Mouse (Mus musculus): ENCODE results near the gene Mybpc3. TPM values are rescaled to one million over a fixed set of nuclear protein-coding genes. Genes with fewer than 3 reads are reported as not detected.

Gene Mybpc3
- polyA plus RNA-seq, 1 experiment from 2014 or later, result not detected

GRCm38 (mm10) chr2:91115578-91115970, 2.4 kb upstream of the Mybpc3 start:
- H3K27ac ChIP-seq (ENCODE audit: low read length), result no peak overlapping the region
- peak overlapping the region; percentile 54 for H3K4me3 ChIP-seq (ENCODE audit: low read length)
- peak overlapping the region; percentile 82 for H3K9ac ChIP-seq (ENCODE audit: low read depth, low read length)
- peak overlapping the region; percentile 96 for H3K4me2 ChIP-seq (ENCODE audit: low read depth, low read length)
- WGBS, result 38% methylated on average over 12 of the region's 12 CpGs
- no peaks in the 10 kb centered on the region for H3K9me3 ChIP-seq (ENCODE audit: control insufficient read depth, low read length)
- no peaks in the 10 kb centered on the region for H3K36me3 ChIP-seq (ENCODE audit: control insufficient read depth, insufficient read depth, low read length)
- ATAC-seq, result no peak
- H3K4me1 ChIP-seq (ENCODE audit: control insufficient read depth, insufficient read depth, low read length), result no peaks in the 10 kb centered on the region; the same call in 1 of the 2 replicates
- no peaks in the 10 kb centered on the region for H3K27me3 ChIP-seq (replicated peaks; ENCODE audit: control insufficient read depth, insufficient read depth, low read length)

- no peaks in the 10 kb centered on the region for H3K27me3 ChIP-seq (replicated peaks; ENCODE audit: control insufficient read depth, insufficient read depth, low read length)
- no peak for ATAC-seq
- no peaks in the 10 kb centered on the region; the same call in 1 of the 2 replicates for H3K4me1 ChIP-seq (ENCODE audit: control insufficient read depth, insufficient read depth, low read length)
- WGBS, result 80% methylated on average over 5 of the region's 5 CpGs
- H3K9ac ChIP-seq (ENCODE audit: low read depth, low read length), result no peak overlapping the region
- no peak overlapping the region for H3K4me2 ChIP-seq (ENCODE audit: low read depth, low read length)
- no peaks in the 10 kb centered on the region for H3K36me3 ChIP-seq (ENCODE audit: control insufficient read depth, insufficient read depth, low read length)
- H3K9me3 ChIP-seq (ENCODE audit: control insufficient read depth, low read length), result no peaks in the 10 kb centered on the region
- no peak overlapping the region for H3K4me3 ChIP-seq (ENCODE audit: low read length)
- H3K27ac ChIP-seq (ENCODE audit: low read length), result no peak overlapping the region
Observed at GRCm38 (mm10) chr2:91116842-91117241, 1.1 kb upstream of the Mybpc3 start.

DNA sequence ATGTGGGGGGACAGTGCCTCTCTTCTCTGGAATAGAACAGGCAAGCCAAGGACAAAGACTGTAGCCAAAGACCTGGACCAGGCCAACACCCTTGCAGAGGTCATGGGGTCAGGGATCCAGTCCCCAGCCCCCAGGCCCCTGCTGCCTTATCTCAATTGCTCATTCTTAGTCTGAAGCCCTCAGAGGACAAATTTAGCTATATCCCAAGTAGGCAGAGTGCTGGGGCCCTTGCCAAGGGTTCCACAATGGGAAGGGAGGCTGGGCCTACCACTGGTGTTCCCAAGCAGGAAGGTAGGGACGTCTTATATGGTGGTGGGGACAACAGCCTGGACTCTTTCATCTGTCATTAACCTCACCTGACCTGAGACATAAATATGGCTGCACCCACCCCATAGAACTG, 703 bp downstream of the Mybpc3 start:
- H3K9ac ChIP-seq (ENCODE audit: low read depth, low read length), result no peak overlapping the region
- ATAC-seq, result no peak
- no peak overlapping the region for H3K27ac ChIP-seq (ENCODE audit: low read length)
- H3K27me3 ChIP-seq (replicated peaks; ENCODE audit: control insufficient read depth, insufficient read depth, low read length), result no peaks in the 10 kb centered on the region
- H3K4me2 ChIP-seq (ENCODE audit: low read depth, low read length), result no peak overlapping the region
- no peaks in the 10 kb centered on the region for H3K4me1 ChIP-seq (ENCODE audit: control insufficient read depth, insufficient read depth, low read length)
- 56% methylated on average over 1 of the region's 1 CpGs for WGBS
- no peak overlapping the region for H3K4me3 ChIP-seq (ENCODE audit: low read length)
- H3K9me3 ChIP-seq (ENCODE audit: control insufficient read depth, low read length), result no peaks in the 10 kb centered on the region
- H3K36me3 ChIP-seq (ENCODE audit: control insufficient read depth, insufficient read depth, low read length), result no peaks in the 10 kb centered on the region

DNA sequence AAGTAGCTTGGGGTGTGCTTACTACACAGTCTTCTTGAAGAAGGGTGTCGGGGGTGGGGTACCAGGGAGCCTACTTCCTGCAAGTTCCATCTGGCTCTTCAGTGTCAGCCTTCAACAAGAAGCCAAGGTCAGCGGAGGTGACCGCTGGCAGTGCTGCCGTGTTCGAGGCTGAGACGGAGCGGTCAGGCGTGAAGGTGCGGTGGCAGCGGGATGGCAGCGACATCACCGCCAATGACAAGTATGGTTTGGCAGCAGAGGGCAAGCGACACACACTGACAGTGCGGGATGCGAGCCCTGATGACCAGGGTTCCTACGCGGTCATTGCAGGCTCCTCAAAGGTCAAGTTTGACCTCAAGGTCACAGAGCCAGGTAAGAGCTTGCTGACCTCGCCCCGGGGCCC, 1.1 kb downstream of the Mybpc3 start:
- H3K4me3 ChIP-seq (ENCODE audit: low read length), result no peak overlapping the region
- 89% methylated on average over 19 of the region's 19 CpGs for WGBS
- H3K9me3 ChIP-seq (ENCODE audit: control insufficient read depth, low read length), result no peaks in the 10 kb centered on the region
- H3K27me3 ChIP-seq (replicated peaks; ENCODE audit: control insufficient read depth, insufficient read depth, low read length), result no peaks in the 10 kb centered on the region
- no peak overlapping the region for H3K4me2 ChIP-seq (ENCODE audit: low read depth, low read length)
- no peaks in the 10 kb centered on the region for H3K4me1 ChIP-seq (ENCODE audit: control insufficient read depth, insufficient read depth, low read length)
- H3K27ac ChIP-seq (ENCODE audit: low read length), result no peak overlapping the region
- H3K9ac ChIP-seq (ENCODE audit: low read depth, low read length), result no peak overlapping the region
- ATAC-seq, result no peak
- H3K36me3 ChIP-seq (ENCODE audit: control insufficient read depth, insufficient read depth, low read length), result no peaks in the 10 kb centered on the region

GRCm38 (mm10) chr2:91119551-91119950, 1.6 kb downstream of the Mybpc3 start:
- ATAC-seq, result no peak
- H3K9me3 ChIP-seq (ENCODE audit: control insufficient read depth, low read length), result no peaks in the 10 kb centered on the region
- 80% methylated on average over 6 of the region's 6 CpGs for WGBS

DNA sequence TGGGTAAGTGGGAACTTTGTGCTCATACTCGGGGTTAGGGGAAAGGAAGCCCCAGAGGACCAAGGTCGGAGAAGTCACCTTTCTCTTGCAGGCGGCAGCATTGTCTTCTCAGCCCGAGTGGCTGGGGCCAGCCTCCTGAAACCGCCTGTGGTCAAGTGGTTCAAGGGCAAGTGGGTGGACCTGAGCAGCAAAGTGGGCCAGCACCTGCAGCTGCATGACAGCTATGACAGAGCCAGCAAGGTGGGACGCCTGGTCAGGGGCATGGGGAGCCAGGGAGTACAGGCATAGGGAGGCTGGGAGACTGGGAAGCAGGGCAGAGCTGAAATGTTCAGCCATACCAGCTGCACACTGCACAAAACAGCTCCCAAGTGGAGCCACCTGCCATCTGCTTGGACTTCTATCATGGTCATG, 2.3 kb downstream of the Mybpc3 start:
- 69% methylated on average over 6 of the region's 6 CpGs for WGBS
- Histone ChIP-seq H3K9me3 (ENCODE audit: control insufficient read depth, low read length) (no peaks in the 10 kb centered on the region), H3K27ac (ENCODE audit: low read length) (no peak overlapping the region), H3K36me3 (ENCODE audit: control insufficient read depth, insufficient read depth, low read length) (no peaks in the 10 kb centered on the region), H3K9ac (ENCODE audit: low read depth, low read length) (no peak overlapping the region), H3K4me1 (ENCODE audit: control insufficient read depth, insufficient read depth, low read length) (no peaks in the 10 kb centered on the region), H3K4me3 (ENCODE audit: low read length) (no peak overlapping the region), H3K4me2 (ENCODE audit: low read depth, low read length) (no peak overlapping the region), H3K27me3 (replicated peaks; ENCODE audit: control insufficient read depth, insufficient read depth, low read length) (no peaks in the 10 kb centered on the region)
- ATAC-seq, result no peak

More at GRCm38 (mm10) chr2:91119551-91119950, 1.6 kb downstream of the Mybpc3 start:
- Histone ChIP-seq H3K36me3 (ENCODE audit: control insufficient read depth, insufficient read depth, low read length) (no peaks in the 10 kb centered on the region), H3K4me3 (ENCODE audit: low read length) (no peak overlapping the region), H3K4me1 (ENCODE audit: control insufficient read depth, insufficient read depth, low read length) (no peaks in the 10 kb centered on the region), H3K4me2 (ENCODE audit: low read depth, low read length) (no peak overlapping the region), H3K27me3 (replicated peaks; ENCODE audit: control insufficient read depth, insufficient read depth, low read length) (no peaks in the 10 kb centered on the region), H3K27ac (ENCODE audit: low read length) (no peak overlapping the region), H3K9ac (ENCODE audit: low read depth, low read length) (no peak overlapping the region)

- Histone ChIP-seq H3K4me1 (ENCODE audit: control insufficient read depth, insufficient read depth, low read length) (no peaks in the 10 kb centered on the region), H3K4me2 (ENCODE audit: low read depth, low read length) (no peak overlapping the region), H3K4me3 (ENCODE audit: low read length) (no peak overlapping the region), H3K9me3 (ENCODE audit: control insufficient read depth, low read length) (no peaks in the 10 kb centered on the region), H3K36me3 (ENCODE audit: control insufficient read depth, insufficient read depth, low read length) (no peaks in the 10 kb centered on the region), H3K27ac (ENCODE audit: low read length) (no peak overlapping the region), H3K27me3 (replicated peaks; ENCODE audit: control insufficient read depth, insufficient read depth, low read length) (no peaks in the 10 kb centered on the region), H3K9ac (ENCODE audit: low read depth, low read length) (no peak overlapping the region)
- ATAC-seq, result no peak
- 81% methylated on average over 6 of the region's 6 CpGs for WGBS
Observed at GRCm38 (mm10) chr2:91121011-91121410, 3.1 kb downstream of the Mybpc3 start.

DNA sequence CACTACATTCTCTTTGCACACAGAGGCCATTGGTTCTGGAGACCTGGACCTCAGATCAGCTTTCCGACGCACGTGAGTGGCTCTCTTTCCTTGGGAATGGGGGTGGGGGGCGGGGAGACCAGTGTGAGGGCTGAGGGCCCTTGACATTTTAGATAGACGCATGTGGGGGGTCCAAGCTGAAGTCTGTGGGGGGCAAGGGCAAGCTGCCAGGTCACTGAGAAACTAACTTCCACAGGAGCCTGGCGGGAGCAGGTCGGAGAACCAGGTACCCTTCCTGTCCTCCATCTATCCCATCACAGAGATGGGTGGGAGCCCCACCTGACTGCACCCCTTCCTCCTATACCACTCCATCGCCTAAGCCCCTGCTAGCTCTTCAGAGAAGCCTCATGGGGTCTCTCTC, 3.6 kb downstream of the Mybpc3 start:
- Histone ChIP-seq H3K9ac (ENCODE audit: low read depth, low read length) (no peak overlapping the region), H3K9me3 (ENCODE audit: control insufficient read depth, low read length) (no peaks in the 10 kb centered on the region), H3K27me3 (replicated peaks; ENCODE audit: control insufficient read depth, insufficient read depth, low read length) (no peaks in the 10 kb centered on the region), H3K27ac (ENCODE audit: low read length) (no peak overlapping the region), H3K36me3 (ENCODE audit: control insufficient read depth, insufficient read depth, low read length) (no peaks in the 10 kb centered on the region), H3K4me2 (ENCODE audit: low read depth, low read length) (no peak overlapping the region), H3K4me1 (ENCODE audit: control insufficient read depth, insufficient read depth, low read length) (no peaks in the 10 kb centered on the region), H3K4me3 (ENCODE audit: low read length) (no peak overlapping the region)
- ATAC-seq, result no peak
- WGBS, result 57% methylated on average over 8 of the region's 8 CpGs

GRCm38 (mm10) chr2:91123521-91123920, 5.6 kb downstream of the Mybpc3 start:
- ATAC-seq, result no peak
- WGBS, result 74% methylated on average over 6 of the region's 6 CpGs

DNA sequence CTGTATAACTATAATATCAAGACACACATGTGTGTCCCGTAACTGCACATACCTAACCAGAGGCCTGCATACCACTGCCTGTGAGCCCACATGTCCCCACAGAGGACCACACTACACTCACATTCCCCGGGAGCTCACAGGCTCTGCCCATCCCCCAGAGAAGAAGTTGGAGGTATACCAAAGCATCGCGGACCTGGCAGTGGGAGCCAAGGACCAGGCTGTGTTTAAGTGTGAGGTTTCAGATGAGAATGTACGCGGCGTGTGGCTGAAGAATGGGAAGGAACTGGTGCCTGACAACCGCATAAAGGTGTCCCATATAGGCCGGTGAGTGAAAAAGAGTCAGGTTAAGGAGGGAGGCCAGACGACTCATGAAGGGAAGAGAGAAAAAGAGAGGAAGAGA, 7.2 kb downstream of the Mybpc3 start:
- ATAC-seq, result no peak
- Histone ChIP-seq H3K9ac (ENCODE audit: low read depth, low read length) (no peak overlapping the region), H3K9me3 (ENCODE audit: control insufficient read depth, low read length) (no peaks in the 10 kb centered on the region), H3K27ac (ENCODE audit: low read length) (no peak overlapping the region), H3K4me3 (ENCODE audit: low read length) (no peak overlapping the region), H3K27me3 (replicated peaks; ENCODE audit: control insufficient read depth, insufficient read depth, low read length) (no peaks in the 10 kb centered on the region), H3K4me1 (ENCODE audit: control insufficient read depth, insufficient read depth, low read length) (no peaks in the 10 kb centered on the region), H3K4me2 (ENCODE audit: low read depth, low read length) (no peak overlapping the region), H3K36me3 (ENCODE audit: control insufficient read depth, insufficient read depth, low read length) (no peaks in the 10 kb centered on the region)
- 87% methylated on average over 10 of the region's 10 CpGs for WGBS

More at GRCm38 (mm10) chr2:91123521-91123920, 5.6 kb downstream of the Mybpc3 start:
- Histone ChIP-seq H3K4me1 (ENCODE audit: control insufficient read depth, insufficient read depth, low read length) (no peaks in the 10 kb centered on the region), H3K4me2 (ENCODE audit: low read depth, low read length) (no peak overlapping the region), H3K36me3 (ENCODE audit: control insufficient read depth, insufficient read depth, low read length) (no peaks in the 10 kb centered on the region), H3K9ac (ENCODE audit: low read depth, low read length) (no peak overlapping the region), H3K27ac (ENCODE audit: low read length) (no peak overlapping the region), H3K9me3 (ENCODE audit: control insufficient read depth, low read length) (no peaks in the 10 kb centered on the region), H3K27me3 (replicated peaks; ENCODE audit: control insufficient read depth, insufficient read depth, low read length) (no peaks in the 10 kb centered on the region), H3K4me3 (ENCODE audit: low read length) (no peak overlapping the region)
